Mouse (Mus musculus): ENCODE data around the gene AI661453.
"Not testable (repeated sequence)": the region's sequence is repeated elsewhere in the genome, so short reads cannot be mapped to it uniquely, and the experiment has no call there.

The AI661453 gene

GRCm38 (mm10) chr17:47468063-47468462 lies 31.6 kb downstream of the AI661453 start:
- peak in 1 of 2 experiments; percentile 6 for DNase-seq

- DNase-seq, result peak; percentile 14 to 21
Observed at GRCm38 (mm10) chr17:47468466-47468865, 32.1 kb downstream of the AI661453 start.

GRCm38 (mm10) chr17:47469642-47470041 lies 33.2 kb downstream of the AI661453 start:
- peak in 1 of 2 experiments; percentile 14 for DNase-seq

- peak; percentile 63 to 80 for DNase-seq
Observed at GRCm38 (mm10) chr17:47470121-47470520, 33.7 kb downstream of the AI661453 start.

- peak; percentile 83 for DNase-seq
Observed at GRCm38 (mm10) chr17:47470686-47471085, 34.3 kb downstream of the AI661453 start.

GRCm38 (mm10) chr17:47472435-47473350 lies 36.3 kb downstream of the AI661453 start:
- DNase-seq, result no peak

- peak; percentile 54 to 66 for DNase-seq
Observed at GRCm38 (mm10) chr17:47473434-47473974, 37.1 kb downstream of the AI661453 start.

- DNase-seq, result peak in 1 of 2 experiments; percentile 20
Observed at GRCm38 (mm10) chr17:47474250-47474649, 37.8 kb downstream of the AI661453 start.

- no peak for DNase-seq
Observed at GRCm38 (mm10) chr17:47475181-47475580, 38.8 kb downstream of the AI661453 start.

GRCm38 (mm10) chr17:47475714-47476113 lies 39.3 kb downstream of the AI661453 start:
- DNase-seq, result peak in 1 of 2 experiments; percentile 35

- DNase-seq, result no peak
Observed at GRCm38 (mm10) chr17:47479887-47480286, 43.5 kb downstream of the AI661453 start.

- peak; percentile 69 to 87 for DNase-seq
Observed at GRCm38 (mm10) chr17:47482401-47482800, 46.0 kb downstream of the AI661453 start.

- DNase-seq, result no peak
Observed at GRCm38 (mm10) chr17:47484241-47484921, 48.0 kb downstream of the AI661453 start.

- DNase-seq, result no peak
Observed at GRCm38 (mm10) chr17:47484993-47485392, 48.6 kb downstream of the AI661453 start.

- DNase-seq, result peak; percentile 23 to 37
Observed at GRCm38 (mm10) chr17:47485791-47486190, 49.4 kb downstream of the AI661453 start.

GRCm38 (mm10) chr17:47490791-47491190 lies 54.4 kb downstream of the AI661453 start:
- peak in 1 of 2 experiments; percentile 33 for DNase-seq

- DNase-seq, result no peak
Observed at GRCm38 (mm10) chr17:47492731-47493130, 56.3 kb downstream of the AI661453 start.

- no peak for DNase-seq
Observed at GRCm38 (mm10) chr17:47493653-47494052, 57.2 kb downstream of the AI661453 start.

GRCm38 (mm10) chr17:47494132-47494531 lies 57.7 kb downstream of the AI661453 start:
- no peak for DNase-seq

- no peak for DNase-seq
Observed at GRCm38 (mm10) chr17:47501531-47501930, 65.1 kb downstream of the AI661453 start.

- DNase-seq, result peak; percentile 94
Observed at GRCm38 (mm10) chr17:47501946-47502706, 65.7 kb downstream of the AI661453 start, which contains the start of gene Taf8. Taf8 (minus strand) TSS chr17:47502292.

GRCm38 (mm10) chr17:47502707-47503045 lies 66.3 kb downstream of the AI661453 start:
- not testable (repeated sequence) for DNase-seq

- no peak for DNase-seq
Observed at GRCm38 (mm10) chr17:47503689-47504088, 67.3 kb downstream of the AI661453 start.

Data from cerebellum, postnatal 14 days (tissue).